Mouse (Mus musculus): ENCODE measurements at regions not wholly inside any gene's neighbourhood (a gene's known extent, or its start where the extent isn't known, plus 50 kb on each side); places are given as distances from the start of the nearest gene placed in this dataset.

DNA sequence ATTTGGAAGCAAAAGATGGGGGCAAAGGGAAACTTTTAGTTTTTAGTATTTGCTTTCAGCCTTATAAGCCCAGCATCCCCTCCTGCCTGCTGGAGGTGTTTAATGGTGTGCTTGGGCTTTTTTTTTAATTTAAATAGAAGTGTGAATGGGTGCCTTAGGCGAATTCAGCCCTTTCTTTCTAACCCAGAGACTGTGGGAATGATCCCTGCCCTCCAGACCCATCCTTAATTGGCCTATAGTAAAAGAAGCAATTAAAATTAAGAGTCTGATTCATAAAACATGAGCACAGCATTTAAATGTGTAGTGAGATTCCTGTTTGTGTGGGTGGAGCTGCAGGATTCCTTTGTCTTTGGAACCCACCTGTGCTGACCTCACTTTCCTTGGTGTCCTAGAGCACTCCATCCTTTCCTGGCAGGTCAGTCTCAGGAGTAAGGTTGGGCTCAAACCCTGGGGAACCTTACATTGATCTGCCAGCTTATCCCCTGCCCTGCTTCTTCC lies 552.6 kb downstream of the Bcl11a start:
- TF ChIP-seq CTCF (IDR thresholded peaks at IDR 0.05; ENCODE audit: borderline replicate concordance, insufficient read depth, low read length) = no peak
- TF ChIP-seq POLR2A (IDR thresholded peaks at IDR 0.05; ENCODE audit: low read depth, low read length) = no peak

Measured in embryonic fibroblast, embryonic 13.5 days (primary cell).